Mouse (Mus musculus): ENCODE measurements around the gene Lamp5. TPM values are rescaled to one million over a fixed set of nuclear protein-coding genes. Genes with fewer than 3 reads are reported as not detected.

Gene Lamp5
- 0.24 TPM in 1 of 2 replicates, not detected in the other for polyA plus RNA-seq (2012; rRNA removed; ENCODE audit: low replicate concordance)

DNA sequence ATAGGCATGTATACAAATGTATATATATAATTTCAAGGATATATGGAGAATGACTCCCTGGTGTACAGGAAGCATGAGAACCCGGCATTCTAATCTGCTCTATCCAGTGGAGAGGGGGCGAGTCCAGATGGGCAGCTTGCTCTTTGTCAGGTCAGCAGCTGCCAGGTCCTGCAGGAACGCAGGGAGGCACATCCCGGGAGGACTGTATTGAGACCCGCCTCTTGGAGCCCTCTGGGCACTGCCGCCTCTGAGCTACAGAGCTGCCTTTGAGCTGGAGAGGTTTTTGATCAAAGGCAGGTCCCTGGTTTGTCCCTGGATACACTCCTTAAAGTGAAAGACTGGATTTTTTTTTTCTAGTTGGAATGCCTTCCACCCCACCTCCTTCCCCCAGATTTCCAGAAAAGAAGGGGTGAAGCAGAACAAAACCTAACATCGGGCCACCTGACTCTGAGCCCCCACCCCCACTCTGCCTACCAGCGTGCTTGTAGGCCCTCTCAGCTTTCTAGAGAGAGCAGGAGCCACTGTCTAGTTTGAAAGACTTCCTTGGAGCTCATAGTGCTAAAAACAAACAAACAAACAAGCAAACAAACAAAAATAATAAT is at the start of gene Lamp5:
Lamp5 (plus strand) TSS at position 552 of the 602 bp plus-strand sequence.

